Mouse (Mus musculus): ENCODE measurements around the gene Snx20. TPM values are rescaled to one million over a fixed set of nuclear protein-coding genes. Genes with fewer than 3 reads are reported as not detected.
A peak's percentile ranks its signal among the peaks of the same experiment; 100 is the strongest.

The Snx20 gene
- 4.3 and 4.8 TPM in 2 replicates for polyA plus RNA-seq (2015; fragmentation: Nextera tagmentation; extraction: Ambion mirVana)

GRCm38 (mm10) chr8:88635474-88636397, at the start of gene Snx20:
Gene Snx20, minus strand, starts transcription at chr8:88636128.
- H3K27ac ChIP-seq (replicated peaks) = peak within 1 kb of the TSS; percentile 38; the same call in 1 of the 2 replicates
- peak within 1 kb of the TSS; percentile 50 for H3K4me3 ChIP-seq (replicated peaks)
- no peaks in the 10 kb centered on the region for H3K36me3 ChIP-seq (replicated peaks)
- H3K4me2 ChIP-seq = peak within 1 kb of the TSS; percentile 48
- H3K9me3 ChIP-seq (replicated peaks) = no peaks in the 10 kb centered on the region
- peak; percentile 65 for ATAC-seq (ENCODE audit: insufficient read depth)
- H3K9ac ChIP-seq = peak within 1 kb of the TSS; percentile 19; the same call in 1 of the 2 replicates
- H3K4me1 ChIP-seq (replicated peaks) = peaks cover 24% of the 10 kb centered on the region
- WGBS (ENCODE audit: insufficient replicate concordance) = 31% methylated on average over 14 of the region's 14 CpGs
- no peaks in the 10 kb centered on the region; the same call in 1 of the 2 replicates for H3K27me3 ChIP-seq

- no peak overlapping the region for H3K4me3 ChIP-seq (replicated peaks)
- no peaks in the 10 kb centered on the region for H3K4me1 ChIP-seq (replicated peaks)
- H3K27ac ChIP-seq (replicated peaks) = no peak overlapping the region
- no peak overlapping the region for H3K9ac ChIP-seq
- no peak overlapping the region for H3K4me2 ChIP-seq
- no peaks in the 10 kb centered on the region for H3K27me3 ChIP-seq
- ATAC-seq (ENCODE audit: insufficient read depth) = no peak
- WGBS (ENCODE audit: insufficient replicate concordance) = 63% methylated on average over 7 of the region's 7 CpGs
- no peaks in the 10 kb centered on the region for H3K9me3 ChIP-seq (replicated peaks)
- no peaks in the 10 kb centered on the region for H3K36me3 ChIP-seq (replicated peaks)
These were observed 47.8 kb upstream of the Snx20 start for GRCm38 (mm10) chr8:88683656-88684289.

GRCm38 (mm10) chr8:88681046-88681445, 45.1 kb upstream of the Snx20 start:
- Histone ChIP-seq H3K9ac (no peak overlapping the region), H3K9me3 (replicated peaks) (no peaks in the 10 kb centered on the region), H3K27me3 (no peaks in the 10 kb centered on the region), H3K4me2 (no peak overlapping the region), H3K27ac (replicated peaks) (no peak overlapping the region), H3K4me3 (replicated peaks) (no peak overlapping the region), H3K4me1 (replicated peaks) (no peaks in the 10 kb centered on the region), H3K36me3 (replicated peaks) (no peaks in the 10 kb centered on the region)
- no peak for ATAC-seq (ENCODE audit: insufficient read depth)
- WGBS (ENCODE audit: insufficient replicate concordance) = 65% methylated on average over 8 of the region's 8 CpGs

- Histone ChIP-seq H3K36me3 (replicated peaks) (no peaks in the 10 kb centered on the region), H3K9ac (no peak overlapping the region), H3K4me3 (replicated peaks) (no peak overlapping the region), H3K4me1 (replicated peaks) (no peaks in the 10 kb centered on the region), H3K27me3 (no peaks in the 10 kb centered on the region), H3K27ac (replicated peaks) (no peak overlapping the region), H3K9me3 (replicated peaks) (no peaks in the 10 kb centered on the region), H3K4me2 (no peak overlapping the region)
- ATAC-seq (ENCODE audit: insufficient read depth) = no peak
- whole genome bisulfite sequencing (ENCODE audit: insufficient replicate concordance) = 68% methylated on average over 2 of the region's 2 CpGs
These were observed 44.6 kb upstream of the Snx20 start for GRCm38 (mm10) chr8:88680566-88680965.

GRCm38 (mm10) chr8:88677071-88677470, 41.1 kb upstream of the Snx20 start:
- ATAC-seq (ENCODE audit: insufficient read depth) = no peak
- no peaks in the 10 kb centered on the region for H3K36me3 ChIP-seq (replicated peaks)
- no peak overlapping the region for H3K27ac ChIP-seq (replicated peaks)
- H3K9ac ChIP-seq = no peak overlapping the region
- H3K4me2 ChIP-seq = no peak overlapping the region
- H3K4me3 ChIP-seq (replicated peaks) = no peak overlapping the region
- no peaks in the 10 kb centered on the region for H3K27me3 ChIP-seq
- no peaks in the 10 kb centered on the region for H3K4me1 ChIP-seq (replicated peaks)
- no peaks in the 10 kb centered on the region for H3K9me3 ChIP-seq (replicated peaks)
- WGBS (ENCODE audit: insufficient replicate concordance) = 68% methylated on average over 8 of the region's 8 CpGs

GRCm38 (mm10) chr8:88675372-88676165, 39.6 kb upstream of the Snx20 start:
- ATAC-seq (ENCODE audit: insufficient read depth) = no peak
- Histone ChIP-seq H3K4me1 (replicated peaks) (no peaks in the 10 kb centered on the region), H3K36me3 (replicated peaks) (no peaks in the 10 kb centered on the region), H3K4me2 (no peak overlapping the region), H3K4me3 (replicated peaks) (no peak overlapping the region), H3K27me3 (no peaks in the 10 kb centered on the region), H3K9me3 (replicated peaks) (no peaks in the 10 kb centered on the region), H3K9ac (no peak overlapping the region), H3K27ac (replicated peaks) (no peak overlapping the region)
- 67% methylated on average over 12 of the region's 12 CpGs for WGBS (ENCODE audit: insufficient replicate concordance)

- Histone ChIP-seq H3K27ac (replicated peaks) (no peak overlapping the region), H3K4me3 (replicated peaks) (no peak overlapping the region), H3K4me1 (replicated peaks) (no peaks in the 10 kb centered on the region), H3K27me3 (no peaks in the 10 kb centered on the region), H3K9ac (no peak overlapping the region), H3K36me3 (replicated peaks) (no peaks in the 10 kb centered on the region), H3K4me2 (no peak overlapping the region), H3K9me3 (replicated peaks) (no peaks in the 10 kb centered on the region)
- 62% methylated on average over 5 of the region's 5 CpGs for WGBS (ENCODE audit: insufficient replicate concordance)
- ATAC-seq (ENCODE audit: insufficient read depth) = no peak
These were observed 37.9 kb upstream of the Snx20 start for GRCm38 (mm10) chr8:88673859-88674258.

- H3K9me3 ChIP-seq (replicated peaks) = no peaks in the 10 kb centered on the region
- WGBS (ENCODE audit: insufficient replicate concordance) = 73% methylated on average over 10 of the region's 10 CpGs
- H3K4me1 ChIP-seq (replicated peaks) = no peaks in the 10 kb centered on the region
- no peak overlapping the region for H3K4me2 ChIP-seq
- H3K27ac ChIP-seq (replicated peaks) = no peak overlapping the region
- no peak overlapping the region for H3K9ac ChIP-seq
- no peak overlapping the region for H3K4me3 ChIP-seq (replicated peaks)
- H3K36me3 ChIP-seq (replicated peaks) = no peaks in the 10 kb centered on the region
- no peak for ATAC-seq (ENCODE audit: insufficient read depth)
- no peaks in the 10 kb centered on the region for H3K27me3 ChIP-seq
These were observed 35.6 kb upstream of the Snx20 start for GRCm38 (mm10) chr8:88671575-88671974.

- no peak overlapping the region for H3K27ac ChIP-seq (replicated peaks)
- H3K4me3 ChIP-seq (replicated peaks) = no peak overlapping the region
- no peaks in the 10 kb centered on the region for H3K27me3 ChIP-seq
- no peak overlapping the region for H3K4me2 ChIP-seq
- ATAC-seq (ENCODE audit: insufficient read depth) = no peak
- H3K4me1 ChIP-seq (replicated peaks) = no peaks in the 10 kb centered on the region; the same call in 1 of the 2 replicates
- no peaks in the 10 kb centered on the region for H3K9me3 ChIP-seq (replicated peaks)
- H3K36me3 ChIP-seq (replicated peaks) = no peaks in the 10 kb centered on the region
- H3K9ac ChIP-seq = no peak overlapping the region
- 70% methylated on average over 6 of the region's 6 CpGs for WGBS (ENCODE audit: insufficient replicate concordance)
These were observed 34.9 kb upstream of the Snx20 start for GRCm38 (mm10) chr8:88670782-88671181.

GRCm38 (mm10) chr8:88668400-88669086, 32.6 kb upstream of the Snx20 start:
- no peak overlapping the region for H3K27ac ChIP-seq (replicated peaks)
- H3K36me3 ChIP-seq (replicated peaks) = no peaks in the 10 kb centered on the region
- no peak overlapping the region for H3K4me3 ChIP-seq (replicated peaks)
- ATAC-seq (ENCODE audit: insufficient read depth) = 0 out of 2 replicates have a peak, but pooled peaks have one; percentile 18
- H3K9me3 ChIP-seq (replicated peaks) = no peaks in the 10 kb centered on the region
- H3K4me1 ChIP-seq (replicated peaks) = no peaks in the 10 kb centered on the region; the same call in 1 of the 2 replicates
- no peaks in the 10 kb centered on the region for H3K27me3 ChIP-seq
- H3K9ac ChIP-seq = no peak overlapping the region
- no peak overlapping the region for H3K4me2 ChIP-seq
- 44% methylated on average over 14 of the region's 14 CpGs for WGBS (ENCODE audit: insufficient replicate concordance)

Measured in liver, embryonic 15.5 days (tissue).